Mouse (Mus musculus) left cerebral cortex, postnatal 36 days (tissue): Measurements from ENCODE around the gene Fgfr2. TPM values are rescaled to one million over a fixed set of nuclear protein-coding genes. Genes with fewer than 3 reads are reported as not detected.

Source experiments
- DNase-seq, 2 experiments: peaks; one replicate each; pipeline ENCODE4 v3.0.0; 2021 to 2022; ENCODE audit warnings: low spot score in 2 of 2, mixed read lengths in 1 of 2
- intact Hi-C: fragments of 180-260 bp; cut with DNase I; formaldehyde crosslinking; loops from one replicate; pipeline ENCODE4 v1.15.1; 2025
- total RNA-seq, 2 experiments: library from RNA; stranded (reverse); gene quantifications; 2 replicates each; pipeline ENCODE4 v1.2.3; 2021

The Fgfr2 gene
- total RNA-seq, 2 experiments from 2014 or later, result 41.6 to 46.6 TPM

DNA sequence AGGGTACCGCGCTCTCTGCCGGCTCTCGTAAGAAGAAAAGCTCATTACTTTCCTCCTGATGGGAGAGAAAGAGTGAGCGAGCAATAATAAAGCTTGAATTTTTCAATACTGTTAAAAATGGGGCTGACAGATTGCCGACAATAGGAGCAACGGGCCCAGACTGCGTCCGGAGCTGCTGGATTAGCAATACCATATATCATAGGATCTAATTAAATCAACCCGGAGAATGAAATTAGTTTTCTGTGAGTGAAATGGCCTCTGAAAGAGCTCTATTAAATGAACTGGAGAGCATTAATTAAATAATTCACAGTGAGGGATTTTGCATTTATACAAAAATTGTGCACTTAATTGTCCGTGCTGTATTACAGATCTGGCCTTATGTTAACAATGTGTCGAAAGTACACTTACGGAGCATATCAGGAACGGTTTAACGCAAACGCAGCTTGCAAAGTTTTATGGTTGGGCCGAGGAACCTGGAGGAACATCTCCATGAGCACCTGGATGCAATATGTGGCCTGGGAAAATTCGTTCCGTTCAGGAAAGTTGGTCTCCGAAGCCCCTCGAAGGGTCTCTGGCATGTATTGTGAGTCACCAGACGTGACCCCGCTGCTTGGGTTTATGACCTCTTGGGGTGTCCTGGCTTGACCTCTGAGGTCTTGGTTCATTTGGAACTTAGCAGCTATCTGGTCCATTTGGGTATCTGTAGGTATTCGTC is 1344.7 kb downstream of the Fgfr2 start:
- intact Hi-C loops, result no loop called here
- no peak for DNase-seq

DNA sequence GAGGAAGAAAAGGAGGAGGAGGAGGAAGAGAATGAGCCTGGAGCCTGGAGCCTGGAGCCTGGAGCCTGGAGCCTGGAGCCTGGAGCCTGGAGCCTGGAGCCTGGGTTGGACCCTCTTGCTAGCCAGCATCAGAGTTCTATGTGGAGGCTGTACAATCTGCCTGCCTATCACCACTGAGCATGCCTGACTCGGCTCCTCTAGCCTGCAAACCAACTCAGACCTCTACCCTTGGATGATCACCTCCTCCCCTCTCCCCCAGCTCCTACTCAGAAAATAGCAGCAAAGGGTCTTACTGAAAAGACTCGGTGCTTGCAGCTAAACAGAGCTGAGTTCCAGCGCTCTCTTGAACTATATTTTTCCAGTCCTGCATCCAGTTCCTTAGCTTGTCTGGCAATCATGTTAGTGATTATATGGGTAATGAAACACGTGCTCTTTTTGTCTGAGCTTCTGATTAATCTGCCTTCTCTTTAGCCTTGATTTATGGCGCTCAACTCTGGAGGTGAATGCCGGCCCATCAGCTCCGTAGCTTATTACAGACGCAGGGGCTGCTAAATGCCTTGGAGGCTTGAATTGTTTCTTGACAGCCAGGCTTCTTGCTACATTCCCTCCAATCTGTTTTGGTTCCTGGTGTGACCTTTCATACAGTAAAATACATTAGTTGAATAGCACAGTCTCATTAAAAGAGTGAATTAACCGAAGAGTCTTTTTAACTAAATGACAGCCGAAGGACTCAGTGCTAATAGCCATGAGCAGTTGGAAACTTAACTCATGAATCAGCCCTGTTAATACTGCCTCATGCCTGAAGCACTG is 1345.5 kb downstream of the Fgfr2 start:
- DNase-seq, result no peak
- intact Hi-C loops, result no loop called here

DNA sequence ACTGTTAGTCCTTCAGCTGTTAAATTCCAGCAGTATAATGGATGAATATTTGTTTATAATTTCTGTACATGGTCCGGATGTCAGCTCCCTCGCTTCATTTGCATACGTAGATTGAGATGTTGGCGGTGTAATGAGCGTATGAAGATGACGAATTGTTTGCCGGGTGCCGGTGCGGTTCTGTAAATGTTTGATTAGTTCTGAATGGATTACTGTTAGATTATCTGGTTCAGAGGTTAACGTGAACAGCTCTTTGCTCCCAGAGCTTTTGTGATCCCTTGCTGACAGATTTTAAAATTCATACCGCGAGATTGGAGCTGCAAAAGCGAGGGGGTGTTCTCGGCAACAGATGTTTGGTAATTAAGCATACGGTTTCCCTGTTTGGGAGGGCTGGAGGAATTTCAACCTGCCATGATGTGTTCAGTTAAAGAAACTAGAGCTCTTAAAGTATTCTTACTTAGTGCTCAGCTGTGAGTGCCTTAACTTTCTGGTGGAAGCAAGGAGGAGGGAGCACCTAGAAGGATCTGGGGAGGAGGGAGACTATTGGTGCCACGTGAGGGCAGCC is 1346.9 kb downstream of the Fgfr2 start:
- intact Hi-C loops, result no loop called here
- DNase-seq, result peak; percentile 21 to 22

DNA sequence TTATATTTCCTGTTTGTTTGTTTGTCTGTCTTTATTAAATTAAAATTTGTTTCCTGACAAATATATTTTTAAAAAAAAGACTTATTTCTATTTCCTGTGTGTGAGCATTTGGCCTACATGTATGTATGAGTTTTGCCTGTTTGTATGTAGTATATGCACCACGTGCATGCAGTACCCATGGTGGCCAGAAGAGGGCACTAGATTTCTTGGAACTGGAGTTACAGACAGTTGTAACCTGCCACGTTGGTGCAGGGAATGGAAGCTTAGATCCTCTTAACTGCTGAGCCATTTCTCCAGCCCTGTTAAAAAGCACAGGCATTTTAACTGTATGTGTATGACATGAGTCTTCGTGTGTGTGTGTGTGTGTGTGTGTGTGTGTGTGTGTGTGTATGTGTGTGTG is 1365.2 kb downstream of the Fgfr2 start:
- no peak for DNase-seq
- intact Hi-C loops, result no loop called here

DNA sequence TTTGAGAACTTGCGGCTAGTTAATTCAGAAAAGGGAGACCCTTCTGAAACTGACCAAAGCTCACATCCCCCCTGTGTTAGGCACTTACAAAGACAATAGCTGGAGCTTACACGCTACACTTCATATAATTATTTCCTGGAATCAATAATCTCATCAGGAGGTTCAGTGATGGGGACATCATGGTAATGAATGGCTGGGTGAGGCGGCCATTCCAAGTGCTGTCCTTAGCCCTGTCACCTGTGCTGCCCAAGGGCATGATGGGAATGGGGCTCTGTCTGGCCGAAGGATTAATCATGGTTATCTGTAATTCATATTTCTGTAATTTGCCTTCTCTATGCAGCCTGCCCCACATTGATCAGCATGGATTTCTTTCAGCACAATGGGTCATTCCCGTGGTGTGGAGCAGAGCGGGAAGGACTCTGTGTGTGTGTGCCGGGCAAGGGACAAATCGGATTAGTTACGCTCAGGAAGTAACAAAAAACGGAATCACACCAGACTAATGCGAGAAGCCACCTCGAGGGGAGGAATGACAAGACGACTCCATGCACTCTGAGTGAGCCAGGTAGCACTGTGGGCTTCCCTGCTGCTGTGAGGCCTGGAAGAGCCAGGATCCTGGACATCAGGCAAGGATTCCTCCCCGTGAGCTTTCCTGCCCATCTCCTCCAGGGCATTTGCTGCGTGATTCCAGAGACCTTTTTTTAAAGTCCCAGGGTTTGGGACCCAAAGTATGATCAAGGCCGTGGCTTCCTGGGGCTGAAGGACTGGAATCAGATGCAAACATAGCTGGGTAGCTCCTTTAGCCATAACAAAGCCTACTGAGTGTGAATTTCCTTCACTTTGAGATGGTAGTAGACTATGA is 1375.8 kb downstream of the Fgfr2 start:
- intact Hi-C loops, result loop anchor here (2.0 to 10.0 kb wide), 3 partner anchors 135 to 205 kb away; partner anchors contain the start of gene Hmx3

DNA sequence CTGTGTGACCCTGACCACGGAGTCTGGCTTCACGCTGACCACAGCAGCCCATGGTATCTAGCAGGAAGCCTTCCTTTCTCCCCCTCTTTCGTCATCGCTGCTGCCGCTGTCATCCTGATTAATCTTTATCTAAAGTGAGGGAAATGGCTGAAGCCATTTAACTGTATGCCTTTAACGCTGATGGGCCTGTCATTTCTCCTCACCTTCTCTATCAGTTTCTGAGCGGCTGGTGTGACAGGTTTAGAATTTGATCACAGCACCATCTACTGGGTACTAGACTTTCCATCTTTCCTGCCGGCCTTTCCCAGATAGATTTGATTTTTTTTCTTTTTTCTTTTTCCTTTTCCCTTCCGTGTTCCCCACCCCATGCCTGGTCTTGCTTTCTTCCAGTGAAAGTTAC is 1376.4 kb downstream of the Fgfr2 start:
- intact Hi-C loops, result loop anchor here (2.0 to 10.0 kb wide), 3 partner anchors 136 to 204 kb away; partner anchors contain the start of gene Hmx3
- DNase-seq, result no peak

More for the DNA sequence above, 1375.8 kb downstream of the Fgfr2 start:
- DNase-seq, result no peak

DNA sequence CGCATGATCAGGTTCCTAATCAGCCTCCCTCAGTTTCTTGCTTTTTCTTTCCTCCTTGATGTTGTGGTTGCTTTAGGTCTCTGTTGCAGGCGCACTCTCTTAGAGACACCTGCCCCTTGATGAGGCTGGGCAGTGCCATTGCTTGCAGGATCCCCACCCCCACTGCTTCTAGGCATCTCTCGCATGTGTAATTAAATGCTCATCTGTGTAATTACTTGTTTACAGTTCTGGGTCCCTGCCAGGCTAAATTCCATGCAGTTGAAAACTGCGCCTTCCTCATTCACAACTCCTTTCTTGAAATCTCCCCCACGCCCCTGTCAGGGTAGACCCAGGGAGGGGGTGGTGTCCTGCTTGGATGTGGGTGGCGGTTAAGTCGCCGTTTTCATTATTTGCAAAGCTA is 1380.0 kb downstream of the Fgfr2 start:
- no peak for DNase-seq
- intact Hi-C loops, result loop anchor here (10.0 kb wide), 1 partner anchor 168 kb away; no protein-coding TSS in a partner anchor

DNA sequence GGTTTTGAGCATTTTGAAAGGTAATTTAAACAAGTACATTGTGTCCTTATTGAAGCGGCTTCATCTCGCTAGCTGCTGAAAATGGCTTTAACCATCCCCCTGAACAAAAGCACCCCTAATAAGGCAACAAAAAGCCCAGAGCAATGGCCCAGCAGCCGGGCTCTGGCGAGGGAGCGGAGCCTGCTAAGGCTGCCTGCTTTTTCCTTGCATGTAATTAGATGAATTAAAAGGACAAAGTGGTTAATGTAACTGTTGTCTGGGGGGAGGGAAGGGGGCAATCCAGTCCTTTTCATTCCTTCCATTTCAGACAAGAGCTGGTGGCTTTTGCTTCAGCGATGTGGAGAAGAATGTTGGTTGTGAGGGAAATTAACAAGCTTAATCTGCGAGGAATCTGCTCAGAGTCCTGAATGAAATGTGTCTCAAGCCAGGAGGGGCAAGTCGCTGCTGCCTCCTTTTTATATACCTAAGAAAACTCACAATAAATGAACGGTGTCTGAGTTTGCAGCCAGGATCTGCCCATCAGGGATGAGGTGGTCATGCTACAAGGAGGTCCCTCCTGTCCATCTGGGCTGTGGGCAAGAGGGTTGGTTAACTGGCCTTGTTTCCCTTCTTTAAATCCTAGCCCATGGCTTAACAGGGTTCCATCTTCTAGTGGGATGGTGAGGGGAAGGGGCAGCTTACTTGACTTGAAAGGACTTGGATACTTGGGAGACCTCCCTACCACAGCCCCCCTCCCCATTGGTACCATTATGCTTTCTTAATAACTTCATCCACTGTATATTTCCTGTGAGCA is 1400.2 kb downstream of the Fgfr2 start:
- DNase-seq, result no peak
- intact Hi-C loops, result no loop called here

DNA sequence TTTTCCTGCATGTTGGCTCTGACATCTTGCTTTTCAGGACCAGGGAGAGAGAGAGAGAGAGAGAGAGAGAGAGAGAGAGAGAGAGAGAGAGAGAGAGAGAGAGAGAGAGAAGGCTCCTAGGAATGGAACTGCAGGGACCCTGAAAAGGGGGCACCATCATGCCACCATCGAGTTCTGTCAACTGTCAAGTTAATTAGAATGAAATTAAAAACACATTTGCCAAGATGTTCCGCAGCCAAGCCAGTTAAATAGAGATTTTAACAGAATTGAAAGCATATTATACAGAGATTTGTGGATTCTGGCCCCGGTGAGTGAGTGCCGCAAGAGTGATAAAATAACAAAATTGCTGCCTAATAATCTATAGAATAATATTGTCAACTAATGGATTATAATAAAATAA is 1400.8 kb downstream of the Fgfr2 start:
- no peak for DNase-seq
- intact Hi-C loops, result no loop called here

DNA sequence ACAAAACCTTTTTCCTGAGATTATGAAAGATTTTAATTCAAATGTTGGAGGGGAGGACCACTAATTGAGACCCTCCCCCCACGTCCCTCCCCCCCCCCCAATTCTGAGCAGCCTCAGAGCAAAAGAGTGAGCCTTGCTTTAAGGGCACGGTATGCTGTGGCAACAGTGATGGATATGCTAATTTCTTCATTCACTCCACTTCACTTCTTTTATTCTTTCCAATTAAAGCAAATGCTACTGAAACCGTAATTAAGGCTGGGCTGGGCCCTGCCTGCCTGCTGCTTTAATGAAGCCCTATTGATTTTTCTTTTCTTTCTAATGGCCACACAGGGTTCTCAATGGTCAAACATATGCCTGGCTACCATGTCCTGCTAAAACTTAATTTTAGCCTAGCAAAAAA is 1404.9 kb downstream of the Fgfr2 start:
- no peak for DNase-seq
- intact Hi-C loops, result no loop called here

DNA sequence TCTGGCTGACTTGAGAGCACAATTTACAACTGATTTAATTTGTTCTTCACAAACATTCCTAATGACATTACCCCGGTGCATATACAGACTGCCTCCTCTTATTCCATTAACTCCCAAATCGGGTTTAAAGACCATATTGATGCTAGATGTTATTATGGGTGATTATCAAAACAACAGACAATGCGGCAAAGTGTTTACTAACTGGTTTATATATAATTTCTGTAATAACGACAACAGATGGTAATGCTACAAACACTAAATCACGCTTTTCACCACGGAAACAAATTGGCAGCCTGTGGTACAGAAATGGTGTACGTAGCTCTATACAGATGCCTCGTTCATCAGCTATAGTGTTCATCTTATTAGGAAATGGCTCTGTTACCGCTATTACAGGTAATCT is 1410.1 kb downstream of the Fgfr2 start:
- no peak for DNase-seq
- intact Hi-C loops, result no loop called here

DNA sequence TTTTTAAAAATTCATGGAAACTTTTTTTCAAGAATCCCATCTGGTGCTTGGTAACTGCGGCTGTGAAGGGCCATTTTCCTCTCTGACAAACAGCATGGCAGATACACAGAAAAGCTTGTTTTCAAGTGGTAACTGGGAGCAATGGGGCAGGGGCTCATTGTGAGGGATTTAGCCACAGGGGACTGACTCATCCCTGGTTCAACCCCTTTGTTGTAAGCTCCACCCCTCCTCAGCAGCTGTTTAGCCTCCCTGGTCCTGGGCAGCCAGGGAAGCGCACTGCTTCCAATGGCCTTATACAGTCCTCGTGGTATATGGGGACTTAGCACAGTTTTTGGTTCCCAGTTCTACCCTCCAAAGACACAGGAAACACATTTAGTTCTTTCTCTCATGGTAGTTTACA is 1426.3 kb downstream of the Fgfr2 start:
- DNase-seq, result no peak
- intact Hi-C loops, result no loop called here

DNA sequence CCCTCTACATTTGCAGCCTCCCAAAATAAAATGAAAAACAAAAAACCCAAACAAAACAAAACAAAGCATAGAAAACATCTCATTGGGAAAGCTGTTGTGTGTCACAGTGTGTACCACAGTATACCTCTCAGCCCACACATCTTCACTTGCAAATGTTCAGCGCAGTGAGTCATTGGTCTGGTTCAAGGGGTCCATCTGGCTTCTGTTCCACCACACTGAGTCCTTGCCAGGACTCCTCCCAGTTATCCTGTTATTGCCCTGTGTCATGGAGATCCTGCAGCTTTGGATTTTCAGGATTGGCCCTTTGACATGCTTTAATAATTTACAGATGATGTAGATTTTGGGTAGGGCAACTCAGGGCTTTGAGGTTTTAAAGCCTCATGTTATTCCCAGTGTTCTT is 1435.8 kb downstream of the Fgfr2 start:
- DNase-seq, result no peak
- intact Hi-C loops, result loop anchor here (10.0 kb wide), 1 partner anchor 167 kb away; no protein-coding TSS in a partner anchor

DNA sequence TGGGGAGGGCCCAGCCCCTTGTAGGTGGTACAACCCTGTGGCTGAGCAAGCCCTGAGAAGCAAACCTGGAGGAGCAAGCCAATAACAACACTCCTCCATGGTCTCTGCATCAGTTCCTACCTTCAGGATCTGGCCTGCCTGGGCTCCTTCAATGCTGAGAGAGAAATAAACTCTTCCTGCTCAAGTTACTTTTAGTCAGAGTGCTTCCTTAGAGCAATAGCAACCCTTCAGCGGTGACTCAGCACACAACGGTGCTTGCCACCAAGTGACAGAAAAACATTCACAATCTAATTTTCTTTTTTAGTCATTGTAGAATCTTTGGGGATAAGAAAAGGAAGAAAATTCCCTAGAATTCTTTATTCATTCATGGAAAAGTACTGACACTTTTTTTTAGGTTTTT is 1446.0 kb downstream of the Fgfr2 start:
- DNase-seq, result no peak
- intact Hi-C loops, result no loop called here

DNA sequence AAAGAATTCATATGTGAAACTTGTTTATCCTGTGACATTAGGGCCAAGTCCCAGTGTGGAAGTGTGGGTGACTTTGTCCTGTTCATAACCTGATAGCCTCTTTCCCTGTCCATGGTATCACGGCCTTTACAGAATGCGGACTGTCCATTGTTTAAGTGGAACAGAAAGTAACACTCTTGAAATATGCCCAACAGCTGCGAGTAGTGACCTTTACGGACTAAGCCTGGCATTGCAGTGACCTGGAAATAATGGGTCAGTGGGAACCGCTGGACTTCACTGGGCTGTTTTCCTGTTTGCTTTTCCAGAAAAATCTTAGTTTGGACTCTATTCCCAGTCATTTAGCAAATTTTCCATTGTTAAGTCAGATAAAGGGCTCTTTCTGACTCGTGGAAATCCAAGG is 1452.6 kb downstream of the Fgfr2 start:
- DNase-seq, result no peak
- intact Hi-C loops, result no loop called here

DNA sequence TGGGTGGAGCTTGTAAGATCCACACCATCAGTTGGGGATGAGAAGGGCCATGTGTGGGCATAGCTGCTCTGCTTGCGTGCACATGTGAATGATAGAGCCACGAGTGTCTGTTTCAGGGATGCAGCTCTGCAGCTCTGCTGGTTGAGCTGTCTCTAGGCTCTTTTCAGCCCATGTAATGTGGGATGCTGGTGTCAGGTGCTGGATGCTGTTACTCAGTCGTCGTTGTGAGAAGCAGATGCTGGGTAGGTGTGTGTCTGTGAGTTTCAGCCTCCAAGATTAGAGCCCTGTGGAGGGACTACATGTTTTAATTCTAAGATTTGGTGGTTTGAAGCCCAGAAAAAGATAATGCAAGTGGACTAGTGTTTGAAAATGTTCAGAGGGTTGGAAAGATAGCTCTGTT is 1453.8 kb downstream of the Fgfr2 start:
- intact Hi-C loops, result no loop called here
- peak; percentile 58 to 70 for DNase-seq

DNA sequence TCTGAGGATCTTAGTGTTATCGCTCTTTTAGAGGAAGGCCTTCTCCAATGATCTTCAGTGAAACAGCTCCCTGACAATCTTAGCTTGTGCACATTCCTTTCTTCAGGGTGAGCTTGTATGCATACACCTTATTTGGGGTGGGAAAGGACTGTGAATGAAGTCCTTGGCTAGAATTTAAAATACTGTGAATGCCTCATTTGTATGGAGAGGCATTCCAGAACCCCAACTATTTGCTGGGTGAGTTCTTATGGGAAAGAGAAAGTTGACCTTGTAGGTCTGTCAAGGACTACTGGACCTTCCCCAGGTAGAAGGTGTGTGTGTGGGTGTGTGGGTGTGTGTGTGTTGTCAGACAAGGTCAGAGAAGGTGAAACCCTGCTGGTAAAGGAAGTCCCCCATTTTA is 1462.4 kb downstream of the Fgfr2 start:
- intact Hi-C loops, result no loop called here
- no peak for DNase-seq

DNA sequence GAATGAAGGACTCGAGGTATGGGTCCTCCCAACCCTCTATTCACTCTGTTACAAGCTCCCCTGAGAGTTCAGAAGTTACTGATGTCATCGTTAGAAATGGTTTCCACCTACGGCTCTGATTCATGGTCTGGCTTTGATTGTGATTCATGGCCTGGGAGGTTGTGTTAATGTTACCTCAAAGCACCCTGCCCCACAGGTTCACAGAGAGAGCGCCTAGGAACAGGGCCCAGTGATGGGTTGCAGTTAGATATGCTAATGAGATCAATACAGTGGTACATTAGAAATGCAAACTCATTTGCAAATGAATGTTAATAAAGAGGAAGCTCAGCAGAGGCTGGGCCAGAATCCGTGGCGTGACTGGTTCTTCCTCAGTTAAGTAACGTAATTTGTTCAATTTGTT is 1467.1 kb downstream of the Fgfr2 start:
- no peak for DNase-seq
- intact Hi-C loops, result no loop called here

DNA sequence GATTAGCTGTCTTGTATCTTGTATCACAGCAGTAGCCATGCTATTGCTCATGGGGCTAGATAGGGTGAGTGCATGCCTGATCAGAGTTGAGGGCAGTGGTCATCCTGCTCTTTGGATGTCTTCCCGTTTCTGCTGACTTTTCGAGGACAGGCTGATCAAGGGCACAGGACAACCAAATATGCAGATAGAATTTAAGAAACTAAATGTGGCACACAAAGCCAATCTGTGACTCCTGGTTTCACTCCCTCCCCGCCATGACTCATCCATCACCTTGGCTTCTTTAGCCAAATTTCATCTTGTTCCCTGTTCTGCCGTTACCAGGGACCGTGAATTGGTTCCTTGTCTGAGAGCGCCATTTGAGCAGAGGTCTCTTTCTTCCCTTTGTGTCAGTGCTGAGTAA is 1469.7 kb downstream of the Fgfr2 start:
- DNase-seq, result no peak
- intact Hi-C loops, result no loop called here
